Mouse (Mus musculus): Measurements from ENCODE around the gene Rassf3.

Rassf3 gene

DNA sequence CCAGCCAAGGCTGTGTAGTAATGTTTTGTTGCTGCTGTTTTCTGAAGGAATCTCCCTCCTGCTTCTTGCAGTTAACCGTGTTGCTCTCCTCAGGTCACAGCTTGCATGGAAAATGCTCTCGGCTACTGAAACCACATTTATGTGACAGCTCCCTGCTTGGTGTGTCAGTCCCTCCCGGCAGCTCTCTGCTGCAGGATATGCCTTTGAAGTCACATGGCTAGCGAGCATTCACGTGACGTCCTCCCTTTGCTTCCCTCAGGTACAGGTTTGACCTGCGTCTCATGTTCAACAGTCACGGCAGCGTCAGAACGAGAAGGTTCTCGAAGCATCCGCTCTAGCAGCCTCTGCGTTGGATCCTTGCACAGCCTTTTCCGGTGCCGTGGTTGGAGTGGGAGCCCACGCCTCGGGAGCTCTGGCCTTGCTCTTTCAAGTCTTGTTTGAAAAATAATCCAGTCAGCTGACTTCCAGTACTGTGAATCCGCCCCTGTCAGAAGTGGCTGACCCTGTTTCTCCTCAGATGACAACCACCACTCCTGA is 81.3 kb downstream of the Rassf3 start:
- no peak for DNase-seq

DNA sequence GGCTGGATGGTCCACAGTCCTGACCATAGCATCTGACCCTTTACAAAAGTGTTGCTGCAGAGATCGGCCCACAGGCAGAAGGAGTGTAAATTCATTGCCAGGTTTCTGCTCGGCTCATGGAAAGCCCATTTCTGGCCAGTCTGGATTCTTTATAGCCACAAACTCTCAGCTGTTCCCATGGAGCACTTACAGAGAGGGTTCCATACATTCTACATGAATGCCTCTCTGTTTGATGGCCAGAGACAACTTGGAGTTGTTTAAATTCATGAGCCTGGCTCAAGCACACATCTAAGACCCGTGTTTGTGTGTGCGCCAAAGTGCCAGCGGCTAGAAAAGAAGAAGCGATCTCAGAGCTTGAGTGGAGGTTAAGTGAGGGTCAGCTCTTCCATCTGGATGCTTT is 81.9 kb downstream of the Rassf3 start:
- no peak for DNase-seq

GRCm38 (mm10) chr10:121391901-121392300 is 84.2 kb downstream of the Rassf3 start:
- DNase-seq = peak; percentile 49

- DNase-seq = no peak
Measured at GRCm38 (mm10) chr10:121390602-121391001, 85.5 kb downstream of the Rassf3 start.

- DNase-seq = no peak
Measured at GRCm38 (mm10) chr10:121386347-121386746, 89.8 kb downstream of the Rassf3 start.

- DNase-seq = no peak
Measured at GRCm38 (mm10) chr10:121385695-121386094, 90.5 kb downstream of the Rassf3 start.

GRCm38 (mm10) chr10:121384710-121385109 is 91.4 kb downstream of the Rassf3 start:
- DNase-seq = no peak

- DNase-seq = no peak
Measured at GRCm38 (mm10) chr10:121381280-121381679, 94.9 kb downstream of the Rassf3 start.

DNA sequence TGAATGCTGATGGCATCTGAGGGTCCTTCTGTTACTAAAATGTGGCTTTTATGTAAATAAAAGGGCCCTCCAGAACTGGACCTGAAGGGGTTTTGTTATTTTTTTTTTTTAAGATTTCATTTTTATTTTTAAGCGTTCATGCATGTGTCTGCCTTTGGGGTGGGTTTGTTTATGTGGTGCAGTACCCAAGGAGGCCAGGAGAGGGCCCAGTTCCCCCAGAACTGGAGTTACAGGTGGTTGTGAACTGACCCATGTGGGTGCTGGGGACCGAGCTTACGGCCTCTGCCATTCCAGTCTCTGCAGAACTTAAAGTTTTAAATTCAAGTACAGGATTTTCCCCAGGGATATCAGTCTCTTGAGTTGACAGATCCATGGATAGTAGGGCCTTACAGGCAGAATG is 96.8 kb downstream of the Rassf3 start:
- DNase-seq = no peak

- no peak for DNase-seq
Measured at GRCm38 (mm10) chr10:121376530-121377271, 99.4 kb downstream of the Rassf3 start.

DNA sequence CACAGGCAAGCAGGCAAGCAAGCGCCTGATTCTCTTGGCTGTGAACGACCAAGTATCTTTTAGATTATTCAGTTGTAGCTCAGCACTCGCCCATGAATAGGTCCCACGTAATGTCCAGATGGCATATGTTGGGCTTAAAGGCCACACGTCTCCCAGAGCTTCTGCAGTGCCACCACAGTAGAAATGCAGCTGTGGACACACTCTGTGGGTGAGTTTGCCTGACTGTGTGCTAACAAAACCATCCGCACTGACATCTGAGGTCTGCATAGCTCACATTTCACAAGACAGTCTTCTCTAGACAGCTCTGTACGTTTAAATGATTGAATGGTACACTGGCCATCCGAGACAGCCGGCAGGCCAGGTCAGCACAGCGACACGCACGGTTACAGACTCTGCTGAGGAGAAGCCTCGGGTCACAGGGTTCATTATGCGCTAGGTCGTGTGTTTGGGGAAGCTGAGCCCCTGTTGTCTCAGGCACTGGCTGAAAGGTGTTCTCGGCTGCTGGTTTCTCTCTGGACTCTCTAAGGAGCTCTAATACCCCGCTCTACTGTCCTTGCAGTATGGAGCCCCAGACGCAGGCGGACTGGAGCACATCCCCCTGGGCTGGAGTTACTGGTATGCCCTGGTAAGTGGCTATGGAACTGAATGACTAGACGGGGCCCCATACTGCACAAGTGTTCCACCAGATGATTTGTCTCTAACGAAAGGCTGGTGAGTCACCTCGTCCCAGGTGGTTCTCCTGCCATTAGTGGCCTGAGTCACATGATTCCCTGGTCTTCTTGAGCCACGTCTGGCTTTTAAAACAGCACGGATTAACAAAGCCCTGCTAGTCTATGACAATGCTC is 100.3 kb downstream of the Rassf3 start:
- DNase-seq = no peak

- no peak for DNase-seq
Measured at GRCm38 (mm10) chr10:121374693-121375620, 101.2 kb downstream of the Rassf3 start.

- no peak for DNase-seq
Measured at GRCm38 (mm10) chr10:121374013-121374412, 102.1 kb downstream of the Rassf3 start.

GRCm38 (mm10) chr10:121370777-121371176 is 105.4 kb downstream of the Rassf3 start:
- no peak for DNase-seq

DNA sequence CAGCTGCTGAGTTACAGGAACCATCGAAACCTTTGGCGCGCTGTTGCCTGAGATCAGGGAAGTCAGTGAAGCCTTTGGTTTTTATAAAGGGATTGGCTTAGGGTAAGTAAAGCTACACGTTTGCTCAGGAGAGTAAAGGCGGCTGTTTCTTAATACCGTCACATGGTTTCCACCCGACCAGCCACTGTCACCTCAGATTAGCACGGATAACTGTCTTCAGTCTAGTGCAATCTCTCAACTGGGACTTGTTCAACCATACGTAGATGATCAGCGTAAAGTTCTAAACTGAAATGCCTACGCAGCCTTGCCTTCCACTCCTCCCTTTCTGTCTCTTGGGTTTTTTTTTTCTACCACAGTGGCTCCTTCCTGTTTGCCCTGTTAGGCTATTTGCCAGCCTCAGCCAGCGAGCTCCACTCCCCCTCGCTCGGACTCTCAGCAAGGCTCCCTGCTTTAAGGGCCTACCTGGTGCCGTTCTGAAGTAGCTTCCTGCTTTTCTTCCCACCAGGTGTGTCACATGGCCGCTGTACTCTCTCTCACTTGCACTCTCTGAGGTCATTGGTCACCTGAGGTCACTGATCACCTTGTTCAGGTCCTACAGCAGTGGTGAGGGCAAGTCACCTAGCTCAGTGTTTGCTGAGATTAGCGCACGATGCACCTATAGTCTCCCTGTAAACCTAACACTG is 107.2 kb downstream of the Rassf3 start:
- no peak for DNase-seq

DNA sequence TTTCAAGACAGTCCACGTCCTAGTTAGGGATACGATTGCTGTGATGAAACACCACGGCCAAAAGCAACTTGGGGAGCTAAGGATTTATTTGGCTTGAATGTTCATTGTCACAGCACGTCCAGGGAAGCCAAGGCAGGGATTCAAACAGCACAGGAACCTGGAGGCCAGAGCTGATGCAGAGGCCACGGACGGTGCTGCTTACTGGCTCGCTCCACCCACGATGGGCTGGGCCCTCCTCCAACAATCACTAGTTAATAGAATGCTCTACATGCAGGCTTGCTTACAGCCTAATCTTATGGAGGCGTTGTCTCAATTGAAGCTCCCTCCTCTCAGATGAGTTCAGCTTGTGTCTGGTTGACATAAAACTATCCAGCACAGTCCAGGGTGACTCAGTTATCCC is 108.4 kb downstream of the Rassf3 start:
- DNase-seq = no peak

- DNase-seq = no peak
Measured at GRCm38 (mm10) chr10:121367271-121367670, 108.9 kb downstream of the Rassf3 start.

GRCm38 (mm10) chr10:121365781-121366272 is 110.3 kb downstream of the Rassf3 start:
- DNase-seq = no peak

GRCm38 (mm10) chr10:121364801-121365564 is 111.2 kb downstream of the Rassf3 start, which contains the start of gene Gns:
Gns (plus strand) TSS chr10:121365090.
- DNase-seq = peak; percentile 82

DNA sequence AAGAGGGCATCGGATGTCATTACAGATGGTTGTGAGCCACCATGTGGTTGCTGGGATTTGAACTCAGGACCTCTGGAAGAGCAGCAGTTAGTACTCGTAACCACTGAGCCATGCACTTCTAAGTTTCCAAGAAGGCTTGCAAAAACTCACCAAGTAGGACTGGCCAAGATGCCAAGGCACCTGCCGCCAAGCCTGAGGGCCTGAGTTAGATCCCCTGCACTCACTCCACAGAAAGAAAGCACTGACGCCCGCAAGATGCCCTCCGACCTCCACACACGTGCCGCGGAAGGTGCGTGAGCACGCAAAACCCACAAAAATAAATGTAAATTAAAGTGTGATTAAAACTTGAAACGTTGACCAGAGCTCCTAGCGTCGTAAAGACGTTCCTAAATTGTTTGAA is 111.8 kb downstream of the Rassf3 start:
- peak; percentile 49 for DNase-seq

- DNase-seq = no peak
Measured at GRCm38 (mm10) chr10:121363201-121363600, 112.9 kb downstream of the Rassf3 start.
